Mouse (Mus musculus): ENCODE data around the gene Grwd1. TPM values are rescaled to one million over a fixed set of nuclear protein-coding genes. Genes with fewer than 3 reads are reported as not detected.
A peak's percentile ranks its signal among the peaks of the same experiment; 100 is the strongest.

The Grwd1 gene
- polyA plus RNA-seq, 1 experiment from 2014 or later: 62.7 TPM

DNA sequence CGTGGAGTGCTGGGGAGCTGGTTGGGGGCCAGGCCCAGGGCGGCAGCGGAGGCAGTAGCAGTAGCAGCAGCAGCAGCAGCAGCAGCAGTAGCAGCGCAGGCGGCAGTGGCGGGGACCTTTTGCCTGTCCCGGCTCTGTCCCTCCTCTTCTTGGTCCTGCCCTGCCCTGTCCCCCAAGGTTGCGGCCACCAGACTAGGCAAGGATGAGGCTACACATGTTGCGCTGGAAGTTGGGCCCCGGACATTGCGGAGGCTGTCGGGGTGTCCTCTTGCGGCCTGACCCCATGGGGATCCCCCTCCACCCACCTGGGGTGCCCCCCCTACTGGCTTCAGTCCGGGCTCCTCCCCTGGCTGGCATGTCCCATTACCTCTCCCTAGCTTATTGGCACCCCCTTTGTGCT is 39.0 kb upstream of the Grwd1 start:
- H3K27ac ChIP-seq (ENCODE audit: low read length): no peak overlapping the region
- H3K9me3 ChIP-seq (ENCODE audit: control insufficient read depth, low read depth, low read length): no peaks in the 10 kb centered on the region
- peak overlapping the region; percentile 14; the same call in 1 of the 2 replicates for H3K9ac ChIP-seq (replicated peaks; ENCODE audit: low read depth, low read length)
- 4% methylated on average over 14 of the region's 14 CpGs for WGBS
- no peak for ATAC-seq (ENCODE audit: insufficient number of reproducible peaks, insufficient read depth, low FRiP score, low read depth)
- H3K4me1 ChIP-seq (ENCODE audit: control insufficient read depth, insufficient read depth, low read length): peaks cover 45% of the 10 kb centered on the region; the same call in 1 of the 2 replicates
- H3K4me2 ChIP-seq (replicated peaks; ENCODE audit: low read depth, low read length): peak overlapping the region; percentile 43
- peak overlapping the region; percentile 9; the same call in 1 of the 2 replicates for H3K4me3 ChIP-seq (ENCODE audit: low read depth, low read length)
- H3K27me3 ChIP-seq (ENCODE audit: control insufficient read depth, insufficient read depth, low read length): 0 out of 2 replicates have a peak, but pooled peaks cover 12% of the 10 kb centered on the region
- H3K36me3 ChIP-seq (ENCODE audit: control insufficient read depth, insufficient read depth, low read length): peaks cover 4% of the 10 kb centered on the region

- Histone ChIP-seq H3K4me1 (ENCODE audit: control insufficient read depth, insufficient read depth, low read length) (peaks cover 39% of the 10 kb centered on the region; the same call in 1 of the 2 replicates), H3K27me3 (ENCODE audit: control insufficient read depth, insufficient read depth, low read length) (0 out of 2 replicates have a peak, but pooled peaks cover 12% of the 10 kb centered on the region), H3K9ac (replicated peaks; ENCODE audit: low read depth, low read length) (0 out of 2 replicates have a peak overlapping the region, but pooled peaks have one; percentile 14), H3K4me2 (replicated peaks; ENCODE audit: low read depth, low read length) (peak overlapping the region; percentile 43), H3K27ac (ENCODE audit: low read length) (no peak overlapping the region), H3K36me3 (ENCODE audit: control insufficient read depth, insufficient read depth, low read length) (no peaks in the 10 kb centered on the region), H3K9me3 (ENCODE audit: control insufficient read depth, low read depth, low read length) (no peaks in the 10 kb centered on the region), H3K4me3 (ENCODE audit: low read depth, low read length) (no peak overlapping the region)
- no peak for ATAC-seq (ENCODE audit: insufficient number of reproducible peaks, insufficient read depth, low FRiP score, low read depth)
- WGBS: 21% methylated on average over 8 of the region's 8 CpGs
Measured at GRCm38 (mm10) chr7:45869107-45869670, 38.4 kb upstream of the Grwd1 start.

- no peak overlapping the region for H3K9ac ChIP-seq (replicated peaks; ENCODE audit: low read depth, low read length)
- peaks cover 32% of the 10 kb centered on the region; the same call in 1 of the 2 replicates for H3K4me1 ChIP-seq (ENCODE audit: control insufficient read depth, insufficient read depth, low read length)
- no peaks in the 10 kb centered on the region for H3K36me3 ChIP-seq (ENCODE audit: control insufficient read depth, insufficient read depth, low read length)
- WGBS: 28% methylated on average over 2 of the region's 2 CpGs
- H3K9me3 ChIP-seq (ENCODE audit: control insufficient read depth, low read depth, low read length): no peaks in the 10 kb centered on the region
- H3K4me2 ChIP-seq (replicated peaks; ENCODE audit: low read depth, low read length): no peak overlapping the region
- H3K27me3 ChIP-seq (ENCODE audit: control insufficient read depth, insufficient read depth, low read length): 0 out of 2 replicates have a peak, but pooled peaks cover 12% of the 10 kb centered on the region
- H3K27ac ChIP-seq (ENCODE audit: low read length): no peak overlapping the region
- H3K4me3 ChIP-seq (ENCODE audit: low read depth, low read length): no peak overlapping the region
- no peak for ATAC-seq (ENCODE audit: insufficient number of reproducible peaks, insufficient read depth, low FRiP score, low read depth)
Measured at GRCm38 (mm10) chr7:45867871-45868270, 37.1 kb upstream of the Grwd1 start.

DNA sequence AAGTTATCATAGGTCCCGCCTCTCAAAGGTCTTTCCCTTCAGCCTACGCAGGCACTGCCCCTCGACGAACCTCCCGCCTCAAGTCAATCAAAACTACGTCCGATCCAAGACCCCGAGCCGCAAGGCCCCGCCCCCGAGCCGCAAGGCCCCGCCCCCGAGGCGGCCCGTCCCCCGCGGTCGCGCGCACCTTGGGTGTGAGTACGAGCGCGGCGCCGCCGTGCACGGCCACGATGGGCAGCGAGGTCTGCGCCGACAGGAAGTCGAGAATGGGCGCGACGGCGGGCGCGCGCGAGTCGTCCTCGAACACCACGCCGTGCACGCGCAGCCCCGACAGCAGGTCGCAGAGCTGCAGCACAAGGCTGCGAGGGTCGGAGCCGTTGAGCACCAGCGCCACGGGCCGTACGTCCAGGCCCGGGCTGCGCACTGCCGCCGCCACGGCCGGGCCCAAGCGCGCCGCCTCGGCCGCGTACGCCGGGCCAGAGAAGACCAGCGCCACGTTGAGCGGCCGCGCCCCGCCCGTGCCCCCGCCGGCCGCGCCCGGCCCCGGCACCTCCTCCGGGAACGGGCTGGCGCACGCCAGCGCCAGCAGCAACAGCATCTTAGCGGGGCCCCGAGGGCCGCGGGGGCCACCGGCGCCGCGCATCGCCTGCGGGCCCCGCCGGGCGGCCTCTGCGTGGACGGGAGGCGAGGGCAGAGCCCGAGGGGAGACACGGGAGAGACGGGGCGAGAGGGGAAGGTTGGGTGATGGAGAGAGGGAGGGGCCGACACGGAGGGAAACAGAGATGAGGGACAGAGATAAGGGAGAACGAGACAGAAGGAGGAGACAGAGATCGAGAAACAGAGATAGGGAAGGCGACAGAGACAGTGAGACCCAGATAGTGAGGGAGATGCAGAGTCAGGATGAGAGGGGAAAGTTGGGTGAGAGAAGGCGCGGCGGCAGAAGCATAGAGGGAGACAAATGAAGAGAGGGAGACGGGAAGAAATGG is 35.5 kb upstream of the Grwd1 start:
- peak; percentile 78 for ATAC-seq (ENCODE audit: insufficient number of reproducible peaks, insufficient read depth, low FRiP score, low read depth)
- 0 out of 2 replicates have a peak, but pooled peaks cover 11% of the 10 kb centered on the region for H3K27me3 ChIP-seq (ENCODE audit: control insufficient read depth, insufficient read depth, low read length)
- H3K4me2 ChIP-seq (replicated peaks; ENCODE audit: low read depth, low read length): peak overlapping the region; percentile 69
- WGBS: under 1% methylated on average over 117 of the region's 117 CpGs
- no peaks in the 10 kb centered on the region for H3K36me3 ChIP-seq (ENCODE audit: control insufficient read depth, insufficient read depth, low read length)
- H3K4me1 ChIP-seq (ENCODE audit: control insufficient read depth, insufficient read depth, low read length): peaks cover 32% of the 10 kb centered on the region; the same call in 1 of the 2 replicates
- H3K9me3 ChIP-seq (ENCODE audit: control insufficient read depth, low read depth, low read length): no peaks in the 10 kb centered on the region
- H3K4me3 ChIP-seq (ENCODE audit: low read depth, low read length): peak overlapping the region; percentile 60
- peak overlapping the region; percentile 84 for H3K9ac ChIP-seq (replicated peaks; ENCODE audit: low read depth, low read length)
- peak overlapping the region; percentile 44; the same call in 1 of the 2 replicates for H3K27ac ChIP-seq (ENCODE audit: low read length)

DNA sequence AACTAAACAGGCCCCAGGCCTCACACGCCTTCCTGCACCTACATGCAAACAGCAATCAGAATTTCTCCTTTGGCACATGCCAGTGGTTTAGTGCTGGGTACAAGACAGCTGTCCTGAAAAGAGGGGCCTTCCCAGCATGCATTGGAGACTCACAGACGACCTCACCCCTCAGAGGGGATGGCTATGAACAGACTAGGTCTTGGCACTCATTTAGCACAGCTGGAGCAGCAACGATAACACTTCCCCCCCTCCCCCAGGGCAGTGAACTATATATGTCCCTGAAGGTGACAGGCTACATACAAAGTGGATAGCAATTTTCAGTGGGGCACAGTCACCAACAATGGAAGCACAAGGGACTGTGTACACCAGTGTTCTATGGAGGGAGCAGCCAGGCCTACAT is 33.7 kb upstream of the Grwd1 start:
- Histone ChIP-seq H3K9ac (replicated peaks; ENCODE audit: low read depth, low read length) (no peak overlapping the region), H3K27ac (ENCODE audit: low read length) (no peak overlapping the region), H3K27me3 (ENCODE audit: control insufficient read depth, insufficient read depth, low read length) (0 out of 2 replicates have a peak, but pooled peaks cover 4% of the 10 kb centered on the region), H3K4me2 (replicated peaks; ENCODE audit: low read depth, low read length) (no peak overlapping the region), H3K9me3 (ENCODE audit: control insufficient read depth, low read depth, low read length) (no peaks in the 10 kb centered on the region), H3K36me3 (ENCODE audit: control insufficient read depth, insufficient read depth, low read length) (no peaks in the 10 kb centered on the region), H3K4me3 (ENCODE audit: low read depth, low read length) (no peak overlapping the region), H3K4me1 (ENCODE audit: control insufficient read depth, insufficient read depth, low read length) (peaks cover 17% of the 10 kb centered on the region; the same call in 1 of the 2 replicates)
- no peak for ATAC-seq (ENCODE audit: insufficient number of reproducible peaks, insufficient read depth, low FRiP score, low read depth)
- WGBS: 57% methylated on average over 3 of the region's 3 CpGs

DNA sequence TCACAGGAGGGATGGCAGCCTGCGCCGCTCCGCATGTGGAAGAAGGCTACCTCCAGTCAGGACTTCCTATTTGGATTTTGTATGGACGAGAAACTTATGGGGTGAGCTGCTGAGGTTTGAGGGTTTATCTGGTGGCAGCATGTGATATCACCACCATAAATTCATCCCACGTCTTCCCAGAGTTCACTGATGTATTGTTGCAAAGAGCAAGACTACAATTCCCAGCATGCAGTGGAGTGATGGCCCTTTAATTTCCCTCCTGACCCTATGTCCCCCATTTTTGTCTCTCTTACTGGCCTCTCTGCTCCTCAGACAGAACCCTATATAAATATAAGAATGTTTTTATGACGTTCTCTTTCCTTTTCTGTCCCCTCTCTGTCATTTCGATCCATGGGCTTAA is 32.1 kb upstream of the Grwd1 start:
- no peak overlapping the region for H3K4me3 ChIP-seq (ENCODE audit: low read depth, low read length)
- ATAC-seq (ENCODE audit: insufficient number of reproducible peaks, insufficient read depth, low FRiP score, low read depth): no peak
- no peak overlapping the region for H3K4me2 ChIP-seq (replicated peaks; ENCODE audit: low read depth, low read length)
- H3K9ac ChIP-seq (replicated peaks; ENCODE audit: low read depth, low read length): no peak overlapping the region
- peaks cover 14% of the 10 kb centered on the region; the same call in 1 of the 2 replicates for H3K4me1 ChIP-seq (ENCODE audit: control insufficient read depth, insufficient read depth, low read length)
- no peaks in the 10 kb centered on the region for H3K9me3 ChIP-seq (ENCODE audit: control insufficient read depth, low read depth, low read length)
- 85% methylated on average over 7 of the region's 7 CpGs for WGBS
- H3K27ac ChIP-seq (ENCODE audit: low read length): no peak overlapping the region
- 0 out of 2 replicates have a peak, but pooled peaks cover 4% of the 10 kb centered on the region for H3K27me3 ChIP-seq (ENCODE audit: control insufficient read depth, insufficient read depth, low read length)
- no peaks in the 10 kb centered on the region for H3K36me3 ChIP-seq (ENCODE audit: control insufficient read depth, insufficient read depth, low read length)

DNA sequence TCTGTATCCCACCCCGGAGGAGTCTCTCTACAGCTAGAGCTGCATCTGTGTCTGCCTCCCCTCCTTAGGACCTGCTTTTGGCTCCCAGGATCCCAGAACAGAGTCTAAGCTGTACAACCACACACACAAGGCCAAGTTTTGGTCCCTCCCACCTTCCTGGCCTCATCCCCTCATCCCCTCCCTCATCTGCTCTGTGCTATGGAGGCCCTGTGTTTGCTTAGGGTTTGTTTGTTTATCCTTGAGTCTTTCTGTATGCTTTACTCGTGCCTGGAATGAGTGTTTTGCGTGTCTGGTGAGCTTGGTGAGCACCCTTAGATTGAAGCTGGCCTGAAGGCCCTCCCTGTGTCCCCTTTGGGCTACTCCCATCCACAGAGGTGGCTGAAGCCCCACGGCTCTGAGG is 28.3 kb upstream of the Grwd1 start:
- Histone ChIP-seq H3K36me3 (ENCODE audit: control insufficient read depth, insufficient read depth, low read length) (no peaks in the 10 kb centered on the region), H3K4me2 (replicated peaks; ENCODE audit: low read depth, low read length) (no peak overlapping the region), H3K9ac (replicated peaks; ENCODE audit: low read depth, low read length) (no peak overlapping the region), H3K9me3 (ENCODE audit: control insufficient read depth, low read depth, low read length) (no peaks in the 10 kb centered on the region), H3K27me3 (ENCODE audit: control insufficient read depth, insufficient read depth, low read length) (no peaks in the 10 kb centered on the region), H3K4me3 (ENCODE audit: low read depth, low read length) (no peak overlapping the region), H3K27ac (ENCODE audit: low read length) (no peak overlapping the region), H3K4me1 (ENCODE audit: control insufficient read depth, insufficient read depth, low read length) (peaks cover 5% of the 10 kb centered on the region; the same call in 1 of the 2 replicates)
- ATAC-seq (ENCODE audit: insufficient number of reproducible peaks, insufficient read depth, low FRiP score, low read depth): peak; percentile 54; the same call in 1 of the 2 replicates
- 42% methylated on average over 4 of the region's 4 CpGs for WGBS

Data from stomach, embryonic 14.5 days (tissue).